In the genomic region with DNA sequence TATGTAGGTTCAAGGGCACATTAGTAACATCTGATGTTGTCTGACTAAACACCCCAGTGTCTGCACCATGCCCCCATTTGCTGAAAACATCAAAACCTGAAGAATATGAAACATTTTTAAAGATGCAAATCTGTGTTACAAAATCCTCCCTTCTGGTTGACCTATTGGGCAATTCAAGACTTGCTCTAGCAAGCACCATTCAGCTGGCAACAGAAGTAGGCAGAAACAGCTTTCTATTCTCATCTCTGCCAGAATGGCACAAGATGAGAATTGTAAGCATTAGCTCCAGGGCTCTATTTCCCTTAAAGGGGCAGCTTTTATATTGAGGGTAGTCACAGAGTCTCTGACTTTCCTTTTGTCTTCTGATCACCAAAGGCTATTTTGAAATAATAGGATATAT, we compare ENCODE assay signal across 19 mouse cellular contexts.
"Had no signal": no experiment of that assay in that cellular context is flagged by ENCODE, and none has a peak within 500 bp of the region (broad histone marks: within the 10 kb centered on the region; RNA-seq: fewer than 3 reads in every experiment).

No protein-coding gene starts in this region.

- H3K27me3 ChIP-seq: midbrain, embryonic 12.5 days; midbrain, embryonic 15.5 days; neural tube, embryonic 12.5 days; neural tube, embryonic 15.5 days; stomach, embryonic 15.5 days had no signal

- DNase-seq: kidney, adult 2 months; kidney, postnatal 25 days; layer of hippocampus, adult 9-11 months; right cerebral cortex, adult 18-20 months; right cerebral cortex, postnatal 25 days; spleen, adult 18-20 months; thymus, adult 18-20 months; thymus, postnatal 36 days had no signal

- H3K9ac ChIP-seq: liver, embryonic 14.5 days; midbrain, embryonic 12.5 days; midbrain, embryonic 15.5 days; neural tube, embryonic 12.5 days; neural tube, embryonic 15.5 days; stomach, embryonic 15.5 days had no signal

- H3K4me1 ChIP-seq: midbrain, embryonic 12.5 days; midbrain, embryonic 15.5 days; neural tube, embryonic 12.5 days; neural tube, embryonic 15.5 days; stomach, embryonic 15.5 days had no signal

- H3K36me3 ChIP-seq: midbrain, embryonic 12.5 days; midbrain, embryonic 15.5 days; neural tube, embryonic 12.5 days; neural tube, embryonic 15.5 days; stomach, embryonic 15.5 days had no signal

- H3K4me3 ChIP-seq: layer of hippocampus, adult 2 months; left cerebral cortex, adult 2 months; midbrain, embryonic 12.5 days; midbrain, embryonic 15.5 days; neural tube, embryonic 12.5 days; neural tube, embryonic 15.5 days; stomach, embryonic 15.5 days had no signal

- H3K27ac ChIP-seq: kidney, postnatal 0 days; layer of hippocampus, adult 2 months; left cerebral cortex, adult 2 months; liver, embryonic 14.5 days; midbrain, embryonic 12.5 days; midbrain, embryonic 15.5 days; neural tube, embryonic 12.5 days; neural tube, embryonic 15.5 days; stomach, embryonic 15.5 days had no signal

- H3K4me2 ChIP-seq: liver, embryonic 11.5 days; midbrain, embryonic 12.5 days; midbrain, embryonic 15.5 days; neural tube, embryonic 12.5 days; neural tube, embryonic 15.5 days; stomach, embryonic 15.5 days had no signal

- H3K9me3 ChIP-seq: midbrain, embryonic 12.5 days; midbrain, embryonic 15.5 days; neural tube, embryonic 12.5 days; neural tube, embryonic 15.5 days; stomach, embryonic 15.5 days had no signal

- ATAC-seq: intestine, postnatal 0 days; midbrain, embryonic 15.5 days had no signal
